In the genomic region with DNA sequence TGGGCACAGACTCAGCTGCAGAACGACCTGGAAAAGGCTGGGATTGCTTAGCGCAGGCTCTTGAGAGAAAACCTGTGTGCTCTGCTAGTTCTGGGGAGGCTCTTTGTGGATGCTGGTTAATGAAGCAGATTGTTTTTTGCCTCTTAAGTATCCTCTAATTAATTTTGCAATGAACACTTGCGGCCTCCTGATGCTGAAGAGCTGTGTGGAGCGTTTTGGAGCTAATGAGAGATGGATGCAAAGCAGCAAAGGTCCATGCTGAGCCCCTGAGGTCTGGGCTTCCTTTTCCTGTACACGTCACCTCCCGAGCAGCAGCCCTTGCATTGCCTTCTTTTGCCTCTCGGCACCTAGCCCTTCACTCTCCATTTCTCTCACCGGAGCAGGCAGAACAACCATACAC, we compare ENCODE assay signal across 17 mouse cellular contexts.
A peak's percentile ranks its signal among the peaks of the same experiment; 100 is the strongest.
DNase-seq lines count a peak whose midpoint lies in the region; ATAC-seq lines count a peak whose summit lies in the region.
"Had no signal": no experiment of that assay in that cellular context is flagged by ENCODE, and none has a peak within 500 bp of the region (broad histone marks: within the 10 kb centered on the region; RNA-seq: fewer than 3 reads in every experiment).

No protein-coding gene starts in this region.

- H3K9ac ChIP-seq in kidney, embryonic 16.5 days (replicated peaks; ENCODE audit: low read length): peak overlapping the region; percentile 40; the same call in 1 of the 2 replicates
- no peak overlapping the region for H3K9ac ChIP-seq in kidney, embryonic 14.5 days (ENCODE audit: low read depth, low read length)
- 0 out of 2 replicates have a peak overlapping the region, but pooled peaks have one; percentile 7 for H3K9ac ChIP-seq in forebrain, embryonic 12.5 days
- no peak overlapping the region for H3K9ac ChIP-seq in hindbrain, embryonic 15.5 days
- H3K9ac ChIP-seq in midbrain, embryonic 16.5 days (ENCODE audit: low read depth, low read length): peak overlapping the region; percentile 40; the same call in 1 of the 2 replicates
- H3K9ac ChIP-seq: embryonic facial prominence, embryonic 12.5 days; liver, embryonic 13.5 days had no signal

- no peak overlapping the region for H3K27ac ChIP-seq in kidney, embryonic 16.5 days (ENCODE audit: low read length)
- no peak overlapping the region for H3K27ac ChIP-seq in kidney, embryonic 14.5 days (ENCODE audit: low read depth, low read length)
- peak overlapping the region; percentile 65 for H3K27ac ChIP-seq in forebrain, embryonic 12.5 days
- peak overlapping the region; percentile 42 for H3K27ac ChIP-seq in hindbrain, embryonic 15.5 days (replicated peaks)
- H3K27ac ChIP-seq in midbrain, embryonic 16.5 days (ENCODE audit: low read length): peak overlapping the region; percentile 60
- H3K27ac ChIP-seq: embryonic facial prominence, embryonic 12.5 days; liver, embryonic 13.5 days had no signal

- no peaks in the 10 kb centered on the region for H3K36me3 ChIP-seq in kidney, embryonic 16.5 days (ENCODE audit: insufficient read depth, low read length)
- no peaks in the 10 kb centered on the region for H3K36me3 ChIP-seq in kidney, embryonic 14.5 days (ENCODE audit: control insufficient read depth, insufficient read depth, low read length)
- no peaks in the 10 kb centered on the region for H3K36me3 ChIP-seq in forebrain, embryonic 12.5 days (replicated peaks)
- H3K36me3 ChIP-seq in hindbrain, embryonic 15.5 days: no peaks in the 10 kb centered on the region
- H3K36me3 ChIP-seq in midbrain, embryonic 16.5 days (ENCODE audit: control insufficient read depth, insufficient read depth, low read length): no peaks in the 10 kb centered on the region
- H3K36me3 ChIP-seq: embryonic facial prominence, embryonic 12.5 days; liver, embryonic 13.5 days had no signal

- ATAC-seq in kidney, embryonic 16.5 days (ENCODE audit: low FRiP score, low TSS enrichment): no peak; the same call in 1 of the 2 replicates
- no peak for ATAC-seq in kidney, embryonic 14.5 days (ENCODE audit: low FRiP score, low TSS enrichment)
- ATAC-seq in forebrain, embryonic 12.5 days (ENCODE audit: low FRiP score): no peak; the same call in 1 of the 2 replicates
- ATAC-seq in hindbrain, embryonic 15.5 days (ENCODE audit: low FRiP score, low read depth): no peak
- no peak for ATAC-seq in midbrain, embryonic 16.5 days
- no peak for ATAC-seq in megakaryocyte, adult 5-6 weeks (ENCODE audit: poor library complexity, severe bottlenecking)
- ATAC-seq: intestine, postnatal 0 days had no signal

- WGBS in kidney, embryonic 16.5 days: 44% methylated on average over 8 of the region's 8 CpGs
- 45% methylated on average over 8 of the region's 8 CpGs for WGBS in kidney, embryonic 14.5 days
- WGBS in forebrain, embryonic 12.5 days: 56% methylated on average over 8 of the region's 8 CpGs
- 56% methylated on average over 8 of the region's 8 CpGs for WGBS in hindbrain, embryonic 15.5 days
- WGBS in midbrain, embryonic 16.5 days: 59% methylated on average over 8 of the region's 8 CpGs

- no peaks in the 10 kb centered on the region; the same call in 1 of the 2 replicates for H3K9me3 ChIP-seq in kidney, embryonic 16.5 days (ENCODE audit: low read length)
- H3K9me3 ChIP-seq in kidney, embryonic 14.5 days (ENCODE audit: control insufficient read depth, low read length): no peaks in the 10 kb centered on the region
- H3K9me3 ChIP-seq in forebrain, embryonic 12.5 days: no peaks in the 10 kb centered on the region
- no peaks in the 10 kb centered on the region for H3K9me3 ChIP-seq in hindbrain, embryonic 15.5 days
- H3K9me3 ChIP-seq in midbrain, embryonic 16.5 days (replicated peaks; ENCODE audit: control insufficient read depth, low read length, poor library complexity, severe bottlenecking): no peaks in the 10 kb centered on the region
- H3K9me3 ChIP-seq: embryonic facial prominence, embryonic 12.5 days; liver, embryonic 13.5 days had no signal

- no peaks in the 10 kb centered on the region for H3K27me3 ChIP-seq in kidney, embryonic 16.5 days (ENCODE audit: insufficient read depth, low read length)
- no peaks in the 10 kb centered on the region for H3K27me3 ChIP-seq in kidney, embryonic 14.5 days (ENCODE audit: control insufficient read depth, insufficient read depth, low read length)
- H3K27me3 ChIP-seq in forebrain, embryonic 12.5 days: no peaks in the 10 kb centered on the region
- no peaks in the 10 kb centered on the region for H3K27me3 ChIP-seq in hindbrain, embryonic 15.5 days
- no peaks in the 10 kb centered on the region for H3K27me3 ChIP-seq in midbrain, embryonic 16.5 days (ENCODE audit: control insufficient read depth, insufficient read depth, low read depth, low read length)
- H3K27me3 ChIP-seq: embryonic facial prominence, embryonic 12.5 days; liver, embryonic 13.5 days had no signal

- H3K4me1 ChIP-seq in kidney, embryonic 16.5 days (ENCODE audit: insufficient read depth, low read length): peaks cover 3% of the 10 kb centered on the region; the same call in 1 of the 2 replicates
- H3K4me1 ChIP-seq in kidney, embryonic 14.5 days (ENCODE audit: control insufficient read depth, insufficient read depth, low read length): no peaks in the 10 kb centered on the region
- peaks cover 7% of the 10 kb centered on the region for H3K4me1 ChIP-seq in forebrain, embryonic 12.5 days
- peaks cover 14% of the 10 kb centered on the region for H3K4me1 ChIP-seq in hindbrain, embryonic 15.5 days (replicated peaks)
- peaks cover 7% of the 10 kb centered on the region; the same call in 1 of the 2 replicates for H3K4me1 ChIP-seq in midbrain, embryonic 16.5 days (ENCODE audit: control insufficient read depth, insufficient read depth, low read length)
- H3K4me1 ChIP-seq: embryonic facial prominence, embryonic 12.5 days; liver, embryonic 13.5 days had no signal

- no peak overlapping the region for H3K4me2 ChIP-seq in kidney, embryonic 16.5 days (replicated peaks; ENCODE audit: low read depth, low read length)
- no peak overlapping the region for H3K4me2 ChIP-seq in kidney, embryonic 14.5 days (replicated peaks; ENCODE audit: low read depth, low read length)
- no peak overlapping the region; the same call in 1 of the 2 replicates for H3K4me2 ChIP-seq in forebrain, embryonic 12.5 days
- no peak overlapping the region for H3K4me2 ChIP-seq in hindbrain, embryonic 15.5 days
- H3K4me2 ChIP-seq in midbrain, embryonic 16.5 days (ENCODE audit: low read length): no peak overlapping the region
- H3K4me2 ChIP-seq: embryonic facial prominence, embryonic 12.5 days; liver, embryonic 13.5 days had no signal

- no peak for DNase-seq in adrenal gland, postnatal 14 days
- DNase-seq: adrenal gland, adult 8-10 months; B cell, adult 2 months; cerebellum, adult 18-20 months; heart, postnatal 4 days; kidney, postnatal 14 days; layer of hippocampus, adult 9-11 months; liver, embryonic 13.5 days; thymus, adult 2 months had no signal

- H3K4me3 ChIP-seq in kidney, embryonic 16.5 days (ENCODE audit: low read length): no peak overlapping the region
- no peak overlapping the region for H3K4me3 ChIP-seq in kidney, embryonic 14.5 days (ENCODE audit: low read length)
- H3K4me3 ChIP-seq in forebrain, embryonic 12.5 days (replicated peaks): no peak overlapping the region
- no peak overlapping the region for H3K4me3 ChIP-seq in hindbrain, embryonic 15.5 days
- no peak overlapping the region for H3K4me3 ChIP-seq in midbrain, embryonic 16.5 days (ENCODE audit: low read depth, low read length)
- H3K4me3 ChIP-seq: embryonic facial prominence, embryonic 12.5 days; liver, embryonic 13.5 days had no signal

Comparison
In these comparisons a context has a peak if more than half of its experiments do, and no peak if none do; other contexts are left out.
1. H3K9ac ChIP-seq: peak in kidney, embryonic 16.5 days (single experiment), forebrain, embryonic 12.5 days (single experiment) and midbrain, embryonic 16.5 days (single experiment); none in kidney, embryonic 14.5 days (single experiment) and hindbrain, embryonic 15.5 days (single experiment).
2. H3K27ac ChIP-seq: peak in forebrain, embryonic 12.5 days (single experiment), hindbrain, embryonic 15.5 days (single experiment) and midbrain, embryonic 16.5 days (single experiment); none in kidney, embryonic 16.5 days (single experiment) and kidney, embryonic 14.5 days (single experiment).